9 mouse cellular contexts compared by ENCODE assay signal in genomic region chr3:144736831-144737230, GRCm38 (mm10). TPM values are rescaled to one million over a fixed set of nuclear protein-coding genes. Genes with fewer than 3 reads are reported as not detected.
DNase-seq lines count a peak whose midpoint lies in the region; ATAC-seq and TF ChIP-seq lines count a peak whose summit lies in the region.
"Had no signal": no experiment of that assay in that cellular context is flagged by ENCODE, and none has a peak within 500 bp of the region (broad histone marks: within the 10 kb centered on the region; RNA-seq: fewer than 3 reads in every experiment).

No protein-coding gene starts in this region.

- H3K79me2 ChIP-seq in liver, adult 2 months (ENCODE audit: control insufficient read depth, insufficient read depth, low read length), result no peaks in the 10 kb centered on the region

- H3K27ac ChIP-seq in forebrain, embryonic 13.5 days, result no peak overlapping the region
- no peak overlapping the region for H3K27ac ChIP-seq in forebrain, embryonic 15.5 days (replicated peaks)
- no peak overlapping the region for H3K27ac ChIP-seq in liver, adult 2 months (replicated peaks; ENCODE audit: insufficient read depth, low read depth, low read length)
- H3K27ac ChIP-seq in liver, embryonic 11.5 days (ENCODE audit: low read depth, low read length), result no peak overlapping the region
- no peak overlapping the region for H3K27ac ChIP-seq in kidney, embryonic 16.5 days (ENCODE audit: low read length)
- H3K27ac ChIP-seq in midbrain, postnatal 0 days (ENCODE audit: low read depth, low read length), result no peak overlapping the region
- H3K27ac ChIP-seq: limb, embryonic 12.5 days had no signal

- DNase-seq in liver, adult 2 months (ENCODE audit: extremely low read depth, low read depth, low spot score), result no peak
- DNase-seq in liver, embryonic 11.5 days (ENCODE audit: low spot score), result no peak
- peak; percentile 66 for DNase-seq in adipocyte (ENCODE audit: low spot score)
- no peak for DNase-seq in midbrain, postnatal 0 days (ENCODE audit: low spot score)

- no peaks in the 10 kb centered on the region for H3K9me3 ChIP-seq in forebrain, embryonic 13.5 days (replicated peaks)
- H3K9me3 ChIP-seq in forebrain, embryonic 15.5 days, result no peaks in the 10 kb centered on the region
- no peaks in the 10 kb centered on the region for H3K9me3 ChIP-seq in liver, embryonic 11.5 days (ENCODE audit: control insufficient read depth, low read length)
- no peaks in the 10 kb centered on the region for H3K9me3 ChIP-seq in kidney, embryonic 16.5 days (ENCODE audit: low read length)
- H3K9me3 ChIP-seq in midbrain, postnatal 0 days (ENCODE audit: low read length), result no peaks in the 10 kb centered on the region
- H3K9me3 ChIP-seq: limb, embryonic 12.5 days had no signal

- no peaks in the 10 kb centered on the region for H3K4me1 ChIP-seq in forebrain, embryonic 13.5 days
- no peaks in the 10 kb centered on the region for H3K4me1 ChIP-seq in forebrain, embryonic 15.5 days
- no peaks in the 10 kb centered on the region for H3K4me1 ChIP-seq in liver, adult 2 months (ENCODE audit: control insufficient read depth, insufficient read depth, low read length)
- H3K4me1 ChIP-seq in liver, embryonic 11.5 days (replicated peaks; ENCODE audit: control insufficient read depth, insufficient read depth, low read length), result no peaks in the 10 kb centered on the region
- no peaks in the 10 kb centered on the region for H3K4me1 ChIP-seq in kidney, embryonic 16.5 days (ENCODE audit: insufficient read depth, low read length)
- H3K4me1 ChIP-seq in midbrain, postnatal 0 days (ENCODE audit: insufficient read depth, low read length), result no peaks in the 10 kb centered on the region
- H3K4me1 ChIP-seq: limb, embryonic 12.5 days had no signal

- H3K4me2 ChIP-seq in forebrain, embryonic 13.5 days, result no peak overlapping the region
- no peak overlapping the region for H3K4me2 ChIP-seq in forebrain, embryonic 15.5 days (replicated peaks)
- H3K4me2 ChIP-seq in liver, embryonic 11.5 days, result no peak overlapping the region
- no peak overlapping the region for H3K4me2 ChIP-seq in kidney, embryonic 16.5 days (replicated peaks; ENCODE audit: low read depth, low read length)
- H3K4me2 ChIP-seq in midbrain, postnatal 0 days (ENCODE audit: low read depth, low read length, poor library complexity, severe bottlenecking), result no peak overlapping the region
- H3K4me2 ChIP-seq: limb, embryonic 12.5 days had no signal

- no peak overlapping the region for H3K9ac ChIP-seq in forebrain, embryonic 13.5 days
- no peak overlapping the region for H3K9ac ChIP-seq in forebrain, embryonic 15.5 days (replicated peaks)
- H3K9ac ChIP-seq in liver, adult 2 months (ENCODE audit: low read depth, low read length), result no peak overlapping the region
- H3K9ac ChIP-seq in liver, embryonic 11.5 days (ENCODE audit: low read depth, low read length), result no peak overlapping the region
- H3K9ac ChIP-seq in kidney, embryonic 16.5 days (replicated peaks; ENCODE audit: low read length), result no peak overlapping the region
- H3K9ac ChIP-seq in midbrain, postnatal 0 days (replicated peaks; ENCODE audit: low read length, poor library complexity, severe bottlenecking), result no peak overlapping the region
- H3K9ac ChIP-seq: limb, embryonic 12.5 days had no signal

- H3K4me3 ChIP-seq in forebrain, embryonic 13.5 days, result no peak overlapping the region
- no peak overlapping the region for H3K4me3 ChIP-seq in forebrain, embryonic 15.5 days
- H3K4me3 ChIP-seq in liver, adult 2 months (ENCODE audit: insufficient read depth, low read depth, low read length), result no peak overlapping the region
- H3K4me3 ChIP-seq in liver, embryonic 11.5 days (ENCODE audit: low read depth, low read length), result no peak overlapping the region
- H3K4me3 ChIP-seq in kidney, embryonic 16.5 days (ENCODE audit: low read length), result no peak overlapping the region
- no peak overlapping the region for H3K4me3 ChIP-seq in midbrain, postnatal 0 days (ENCODE audit: low read depth, low read length)
- H3K4me3 ChIP-seq: limb, embryonic 12.5 days had no signal

- no peak for TF ChIP-seq POLR2A in liver, adult 2 months (IDR thresholded peaks at IDR 0.05; ENCODE audit: extremely low read depth, insufficient read depth, low read length)

- ATAC-seq in forebrain, embryonic 13.5 days, result 0 out of 2 replicates have a peak, but pooled peaks have one; percentile 43
- ATAC-seq in forebrain, embryonic 15.5 days (replicated peaks), result no peak
- ATAC-seq in liver, embryonic 11.5 days (replicated peaks; ENCODE audit: low FRiP score), result no peak
- 0 out of 2 replicates have a peak, but pooled peaks have one; percentile 42 for ATAC-seq in kidney, embryonic 16.5 days (ENCODE audit: low FRiP score, low TSS enrichment)
- ATAC-seq in midbrain, postnatal 0 days (ENCODE audit: low FRiP score), result no peak
- ATAC-seq in inflammation-experienced regulatory T-cells, adult 6 months, result no peak

- H3K36me3 ChIP-seq in forebrain, embryonic 13.5 days (ENCODE audit: poor library complexity, severe bottlenecking), result no peaks in the 10 kb centered on the region
- H3K36me3 ChIP-seq in forebrain, embryonic 15.5 days, result no peaks in the 10 kb centered on the region
- H3K36me3 ChIP-seq in liver, adult 2 months (ENCODE audit: control insufficient read depth, insufficient read depth, low read length), result no peaks in the 10 kb centered on the region
- no peaks in the 10 kb centered on the region for H3K36me3 ChIP-seq in liver, embryonic 11.5 days (ENCODE audit: control insufficient read depth, insufficient read depth, low read length)
- no peaks in the 10 kb centered on the region for H3K36me3 ChIP-seq in kidney, embryonic 16.5 days (ENCODE audit: insufficient read depth, low read length)
- no peaks in the 10 kb centered on the region for H3K36me3 ChIP-seq in midbrain, postnatal 0 days (ENCODE audit: insufficient read depth, low read length)
- H3K36me3 ChIP-seq: limb, embryonic 12.5 days had no signal

- peak; percentile 31; the same call in 1 of the 2 replicates for TF ChIP-seq CTCF in liver, adult 2 months (IDR thresholded peaks at IDR 0.05; ENCODE audit: low read depth, low read length)
- TF ChIP-seq CTCF in midbrain, postnatal 0 days (IDR thresholded peaks at IDR 0.05), result peak; percentile 66

- H3K27me3 ChIP-seq in forebrain, embryonic 13.5 days, result no peaks in the 10 kb centered on the region
- H3K27me3 ChIP-seq in forebrain, embryonic 15.5 days, result no peaks in the 10 kb centered on the region
- no peaks in the 10 kb centered on the region for H3K27me3 ChIP-seq in liver, adult 2 months (ENCODE audit: control insufficient read depth, insufficient read depth, low read length)
- no peaks in the 10 kb centered on the region for H3K27me3 ChIP-seq in liver, embryonic 11.5 days (replicated peaks; ENCODE audit: control insufficient read depth, insufficient read depth, low read length)
- no peaks in the 10 kb centered on the region for H3K27me3 ChIP-seq in kidney, embryonic 16.5 days (ENCODE audit: insufficient read depth, low read length)
- H3K27me3 ChIP-seq in midbrain, postnatal 0 days (ENCODE audit: insufficient read depth, low read length), result no peaks in the 10 kb centered on the region
- H3K27me3 ChIP-seq: limb, embryonic 12.5 days had no signal

- 25% methylated on average over 9 of the region's 9 CpGs for WGBS in forebrain, embryonic 13.5 days
- WGBS in forebrain, embryonic 15.5 days, result 30% methylated on average over 9 of the region's 9 CpGs
- 30% methylated on average over 9 of the region's 9 CpGs for WGBS in liver, adult 2 months
- WGBS in liver, embryonic 11.5 days, result 23% methylated on average over 9 of the region's 9 CpGs
- 30% methylated on average over 9 of the region's 9 CpGs for WGBS in kidney, embryonic 16.5 days
- WGBS in midbrain, postnatal 0 days, result 28% methylated on average over 9 of the region's 9 CpGs

RNA-seq across cellular contexts. Expression of gene Sh3glb1, which starts 16.7 kb away (rescaled TPM):
- polyA plus RNA-seq in forebrain, embryonic 13.5 days (2015; fragmentation: Nextera tagmentation; extraction: Ambion mirVana), result 87.4 and 95.6 TPM in 2 replicates
- 92.1 and 96.7 TPM in 2 replicates for polyA plus RNA-seq in forebrain, embryonic 15.5 days (2015; fragmentation: Nextera tagmentation; extraction: Ambion mirVana)
- 28.2 and 31.8 TPM in 2 replicates for total RNA-seq in liver, adult 2 months (2014; rRNA removed)
- 7.7 and 8.0 TPM in 2 replicates for polyA plus RNA-seq in liver, adult 2 months (2012; rRNA removed)
- polyA plus RNA-seq in liver, embryonic 11.5 days (2014; fragmentation: Nextera tagmentation; extraction: Ambion mirVana), result 97.7 and 100 TPM in 2 replicates
- polyA plus RNA-seq in kidney, embryonic 16.5 days (2015; fragmentation: Nextera tagmentation; extraction: Ambion mirVana), result 87.8 and 94.9 TPM in 2 replicates
- total RNA-seq in midbrain, postnatal 0 days (2014; rRNA removed), result 96.5 and 111 TPM in 2 replicates
- polyA plus RNA-seq in midbrain, postnatal 0 days (2015; fragmentation: Nextera tagmentation; extraction: Ambion mirVana), result 109 and 130 TPM in 2 replicates
- polyA plus RNA-seq in inflammation-experienced regulatory T-cells, adult 6 months (2017; shearing (Covaris generic)), result 10 to 100 TPM; 52.5 to 76.1 (median 62.4) TPM

RNA-seq across cellular contexts. Expression of gene Clca3a1, which starts 23.9 kb away (rescaled TPM):
- polyA plus RNA-seq in forebrain, embryonic 13.5 days (2015; fragmentation: Nextera tagmentation; extraction: Ambion mirVana), result 0.12 and 0.24 TPM in 2 replicates
- 0.34 and 0.59 TPM in 2 replicates for polyA plus RNA-seq in forebrain, embryonic 15.5 days (2015; fragmentation: Nextera tagmentation; extraction: Ambion mirVana)
- total RNA-seq in liver, adult 2 months (2014; rRNA removed), result 5.0 and 6.2 TPM in 2 replicates
- 1.8 and 2.6 TPM in 2 replicates for polyA plus RNA-seq in liver, adult 2 months (2012; rRNA removed)
- polyA plus RNA-seq in liver, embryonic 11.5 days (2014; fragmentation: Nextera tagmentation; extraction: Ambion mirVana), result 3.0 and 3.1 TPM in 2 replicates
- 13.0 and 13.9 TPM in 2 replicates for polyA plus RNA-seq in kidney, embryonic 16.5 days (2015; fragmentation: Nextera tagmentation; extraction: Ambion mirVana)
- total RNA-seq in midbrain, postnatal 0 days (2014; rRNA removed), result 0.27 and 0.52 TPM in 2 replicates
- 1.0 and 1.4 TPM in 2 replicates for polyA plus RNA-seq in midbrain, postnatal 0 days (2015; fragmentation: Nextera tagmentation; extraction: Ambion mirVana)
- polyA plus RNA-seq in inflammation-experienced regulatory T-cells, adult 6 months (2017; shearing (Covaris generic)), result not detected

Comparison
In these comparisons a context has a peak if more than half of its experiments do, and no peak if none do; other contexts are left out.
1. ATAC-seq: peak in forebrain, embryonic 13.5 days (single experiment) and kidney, embryonic 16.5 days (single experiment); none in forebrain, embryonic 15.5 days (single experiment), liver, embryonic 11.5 days (single experiment), midbrain, postnatal 0 days (single experiment) and inflammation-experienced regulatory T-cells, adult 6 months (single experiment).